Mouse (Mus musculus): ENCODE data around the gene Gm5294.

Gene Gm5294

DNA sequence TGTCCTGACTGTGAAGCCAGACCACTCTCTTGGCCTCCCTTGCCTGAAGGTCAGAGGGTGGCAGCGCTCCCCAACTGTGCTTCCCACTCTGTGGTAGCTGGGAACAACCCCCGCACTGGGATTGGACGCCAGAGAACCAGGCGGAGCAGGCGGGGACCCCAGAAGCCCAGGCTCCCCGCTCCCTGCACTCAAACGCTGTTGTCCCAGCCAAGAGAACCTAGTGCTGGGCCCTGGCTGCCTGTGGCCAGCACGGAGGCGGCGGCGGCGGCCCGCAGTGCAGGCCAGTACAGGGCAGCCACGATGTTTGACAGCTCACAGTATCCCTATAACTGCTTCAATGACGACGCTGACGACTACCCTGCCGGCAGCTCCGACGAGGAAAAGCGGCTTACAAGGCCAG is at the start of gene Gm5294:
Gene Gm5294 (plus strand): TSS at position 301 of the 400 bp plus-strand sequence.
- no peak for DNase-seq (ENCODE audit: low spot score in 2 of 2)

DNA sequence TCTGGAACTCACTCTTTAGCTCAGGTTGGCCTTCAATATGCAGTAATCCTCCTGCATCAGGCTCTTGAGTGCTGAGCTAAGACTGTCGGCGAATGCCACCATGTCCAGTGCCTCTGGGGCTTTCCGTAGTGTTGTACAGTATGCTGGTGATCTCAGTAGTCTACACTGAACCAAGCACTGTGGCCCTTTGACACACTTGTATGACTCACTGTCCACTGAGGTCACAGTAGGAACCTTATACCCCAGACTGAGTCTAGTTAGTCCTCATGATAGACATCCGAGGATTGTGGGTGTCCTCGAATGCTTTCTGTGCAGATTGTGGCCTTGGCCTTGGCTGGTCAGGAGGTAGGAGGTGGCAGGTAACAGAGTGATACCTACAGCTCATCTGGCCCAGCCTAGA is 44.8 kb upstream of the Gm5294 start:
- no peak for DNase-seq (ENCODE audit: low spot score in 2 of 2)

DNA sequence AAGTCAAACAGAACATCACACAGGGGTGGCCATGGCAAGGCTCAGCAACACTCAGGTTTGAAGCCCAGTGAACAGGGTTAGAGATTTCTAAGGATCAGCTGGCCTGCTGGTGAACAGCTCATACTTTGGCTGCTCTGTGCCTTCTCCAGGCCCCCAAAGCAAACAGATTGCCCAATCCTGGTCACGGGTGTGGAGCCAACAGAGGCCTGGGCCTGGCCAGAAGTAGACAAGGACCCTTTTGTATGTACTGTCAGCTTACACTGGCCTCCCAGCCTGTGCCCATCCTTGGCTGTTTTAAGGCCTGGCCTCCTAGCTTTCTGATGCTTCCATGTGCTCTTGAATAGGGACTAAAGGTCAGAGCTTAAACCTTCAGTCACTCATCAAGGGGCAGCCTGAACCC is 43.5 kb upstream of the Gm5294 start:
- no peak for DNase-seq (ENCODE audit: low spot score in 2 of 2)

DNA sequence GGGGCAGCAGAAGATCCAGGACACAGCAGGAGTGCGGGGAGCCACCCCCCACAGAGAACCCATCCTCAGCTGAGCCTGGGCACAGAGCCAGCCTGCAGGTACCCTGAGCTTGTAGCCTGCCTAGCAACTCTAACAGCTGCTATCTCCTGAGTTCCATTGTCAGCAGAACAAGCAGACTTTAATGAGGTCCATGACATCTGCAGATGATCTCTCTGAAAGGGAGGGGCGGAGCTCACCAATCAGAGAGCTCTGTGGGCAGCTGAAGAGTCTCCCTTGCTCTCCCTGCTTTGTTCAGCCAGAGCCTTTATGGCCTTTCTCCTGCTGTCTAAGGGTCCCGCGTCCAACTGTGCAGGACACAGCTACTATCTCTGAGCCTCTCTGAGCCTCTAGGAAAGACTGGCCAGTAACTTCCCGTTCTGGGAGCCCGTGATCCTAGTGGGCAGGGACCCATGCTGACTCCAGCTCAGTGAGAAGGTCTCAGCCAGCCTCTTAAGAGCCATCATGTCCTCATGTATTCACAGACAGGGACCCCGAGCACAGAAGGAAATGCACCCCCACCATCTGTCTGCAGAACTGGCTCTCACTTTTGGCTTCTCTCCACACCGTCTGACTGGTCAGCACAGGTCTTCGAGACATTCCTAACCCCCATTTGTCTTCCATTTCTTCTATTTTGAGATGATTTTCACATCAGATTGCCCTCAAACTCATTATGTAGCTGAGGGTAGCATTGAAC is 41.0 kb upstream of the Gm5294 start:
- DNase-seq (ENCODE audit: low spot score in 2 of 2) = no peak

DNA sequence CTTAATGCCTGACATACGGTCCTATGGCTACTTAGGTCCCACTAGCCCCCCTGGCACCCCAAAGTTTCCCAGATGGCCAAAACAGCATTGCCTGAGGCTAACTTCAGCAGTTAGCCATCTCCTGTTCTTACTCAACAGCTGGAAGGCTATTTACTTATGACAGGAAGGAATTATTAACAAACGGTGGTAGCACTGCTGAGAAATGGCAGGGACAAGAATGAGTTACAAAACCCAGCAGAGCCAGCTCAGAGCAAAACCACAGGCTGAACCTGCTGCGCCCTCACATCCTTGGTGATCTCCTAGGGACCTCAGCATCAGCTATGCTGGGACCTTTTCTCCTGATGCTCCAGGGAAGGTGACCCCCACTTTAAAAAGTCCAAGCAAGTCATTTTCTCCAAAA is 40.2 kb upstream of the Gm5294 start:
- DNase-seq (ENCODE audit: low spot score in 2 of 2) = no peak

DNA sequence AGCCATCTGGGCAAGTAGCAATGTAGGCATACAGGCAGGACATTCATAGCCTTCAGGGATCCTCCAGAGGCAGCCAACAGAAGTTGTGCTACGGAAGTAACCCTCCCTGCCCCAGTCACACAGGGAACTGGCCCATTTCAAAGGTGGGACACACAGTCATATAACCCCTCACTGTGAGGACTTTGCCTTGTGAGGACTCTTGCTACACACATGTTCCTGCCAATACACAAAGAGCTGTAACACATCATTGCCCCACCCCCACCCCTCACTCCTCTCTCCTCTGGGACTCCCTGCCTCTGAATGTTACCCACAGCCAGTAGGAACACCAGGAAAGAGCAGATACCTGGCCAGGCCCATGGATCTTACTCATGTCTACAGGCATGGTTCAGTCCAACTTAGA is 37.2 kb upstream of the Gm5294 start:
- DNase-seq (ENCODE audit: low spot score in 2 of 2) = no peak

DNA sequence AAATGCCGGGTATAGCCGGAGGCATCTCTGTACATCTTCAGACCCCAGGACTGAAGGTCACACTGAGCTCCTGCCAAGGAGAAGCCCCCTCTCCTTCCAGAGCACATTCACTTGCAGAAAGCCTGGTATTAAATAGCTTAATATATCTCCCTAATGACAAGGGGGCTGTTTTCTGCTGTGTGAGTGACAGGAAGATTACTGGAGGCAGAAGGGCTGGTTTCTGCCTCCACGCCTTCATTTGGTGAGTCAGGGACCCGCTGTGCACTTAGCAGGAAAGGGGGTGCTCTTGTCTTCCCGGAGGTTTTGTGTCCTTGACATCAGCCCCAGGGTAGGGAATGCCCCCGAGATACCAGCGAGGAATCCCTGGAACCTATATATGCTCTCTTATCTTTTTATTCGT is 36.7 kb upstream of the Gm5294 start:
- no peak for DNase-seq (ENCODE audit: low spot score in 2 of 2)

DNA sequence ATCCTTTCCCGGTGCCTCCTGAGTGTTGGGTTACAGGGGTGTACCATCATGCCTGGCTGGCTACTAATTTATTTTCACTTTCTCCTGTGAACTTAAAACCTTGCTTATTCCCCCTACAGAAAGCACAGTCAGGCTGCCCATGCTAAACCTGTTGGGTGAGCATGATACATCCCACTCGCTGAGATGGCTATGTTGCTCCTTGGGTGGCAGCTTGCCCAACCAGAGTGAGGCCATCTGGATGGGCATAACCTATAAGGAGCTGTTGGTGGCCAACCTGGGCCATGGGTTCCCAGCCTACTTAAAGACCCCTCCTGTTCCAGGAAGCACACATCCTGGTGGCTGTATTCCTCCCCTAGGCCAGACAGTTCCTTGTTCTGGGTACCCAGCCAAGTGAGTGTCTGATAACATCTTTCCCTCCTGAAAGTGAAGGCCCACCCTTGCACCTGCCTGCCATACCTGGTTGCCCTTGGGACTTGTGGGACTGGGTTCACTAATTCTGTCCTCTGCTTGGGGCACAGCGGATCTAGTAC is 33.8 kb upstream of the Gm5294 start:
- DNase-seq (ENCODE audit: low spot score in 2 of 2) = no peak

DNA sequence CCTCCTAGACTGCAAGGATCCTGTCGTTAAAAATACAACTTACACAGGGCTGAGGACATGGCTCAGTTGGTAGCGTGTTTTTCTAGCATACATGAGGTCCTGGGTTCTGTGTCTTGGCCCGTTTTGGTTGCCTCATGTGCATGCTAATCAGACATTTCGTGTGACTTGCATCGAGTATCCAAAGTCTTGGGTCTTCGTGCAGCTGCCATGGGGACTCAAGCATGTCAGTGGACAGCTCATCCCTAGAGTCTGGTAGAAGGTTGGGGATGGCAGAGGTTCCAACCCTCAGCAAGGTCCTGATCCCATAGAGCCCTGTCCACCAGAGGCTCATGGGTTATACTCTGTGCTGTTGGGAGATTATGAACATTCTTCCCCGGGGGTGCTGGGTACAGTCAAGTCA is 32.2 kb upstream of the Gm5294 start:
- DNase-seq (ENCODE audit: low spot score in 2 of 2) = no peak

DNA sequence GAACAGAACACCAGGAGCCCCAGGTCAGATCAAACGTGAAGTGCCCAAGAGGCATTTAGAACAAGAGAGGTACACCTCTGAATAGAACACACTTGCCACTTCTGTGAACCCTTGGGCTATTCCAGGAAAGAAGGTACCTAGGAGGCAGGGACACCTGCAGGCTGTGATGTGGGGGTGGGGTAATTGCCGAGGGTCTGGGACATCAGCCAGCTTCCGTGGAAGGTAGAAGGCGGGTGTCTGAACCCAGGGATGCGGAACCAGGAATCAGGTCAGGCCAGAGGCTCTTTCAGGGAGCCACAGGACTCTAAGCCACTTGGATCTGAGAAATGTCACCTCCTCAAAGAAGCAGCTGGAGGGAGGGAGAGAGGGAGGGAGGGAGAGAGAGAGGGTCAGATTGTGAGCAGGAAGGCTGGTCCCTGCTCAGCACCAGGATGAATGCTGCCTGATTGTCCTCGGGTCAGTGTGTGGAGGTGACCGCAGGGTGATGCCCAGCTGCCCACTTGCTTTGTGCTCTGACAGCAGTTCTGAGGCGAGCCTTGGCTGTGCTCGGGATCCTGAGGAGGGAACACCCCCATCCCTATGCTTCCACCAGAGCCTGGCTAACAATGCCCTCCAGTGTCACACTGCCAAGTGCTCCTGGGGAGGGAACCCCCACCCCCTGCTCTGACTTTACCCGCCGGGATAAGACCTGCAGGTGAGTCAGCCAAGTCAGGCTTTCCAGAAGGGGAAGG is 31.2 kb upstream of the Gm5294 start:
- DNase-seq (ENCODE audit: low spot score in 2 of 2) = no peak

DNA sequence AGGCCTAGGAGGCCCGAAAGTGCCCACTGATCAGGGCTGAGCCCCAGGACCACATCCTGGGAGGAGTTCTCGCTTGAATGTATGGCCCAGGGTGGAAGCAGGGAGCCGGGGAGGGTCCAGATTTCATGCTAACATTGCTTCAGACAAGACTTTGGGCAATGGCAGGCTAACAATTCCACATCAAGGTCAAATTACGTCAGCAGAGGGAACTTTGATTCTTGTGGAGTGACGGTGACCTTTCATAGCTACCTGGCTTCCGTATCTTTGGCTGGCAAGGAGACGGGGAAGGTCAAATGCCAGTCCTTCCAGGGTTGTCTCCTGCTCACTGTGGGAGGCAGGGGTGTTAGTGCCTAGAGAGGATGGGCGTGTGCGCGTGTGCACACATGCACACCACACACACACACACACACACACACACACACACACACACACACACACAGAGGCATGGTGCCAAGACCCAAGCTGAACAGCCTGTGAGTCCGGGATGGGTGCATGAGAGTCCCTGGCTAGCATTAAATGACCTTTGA is 28.9 kb upstream of the Gm5294 start:
- no peak for DNase-seq (ENCODE audit: low spot score in 2 of 2)

DNA sequence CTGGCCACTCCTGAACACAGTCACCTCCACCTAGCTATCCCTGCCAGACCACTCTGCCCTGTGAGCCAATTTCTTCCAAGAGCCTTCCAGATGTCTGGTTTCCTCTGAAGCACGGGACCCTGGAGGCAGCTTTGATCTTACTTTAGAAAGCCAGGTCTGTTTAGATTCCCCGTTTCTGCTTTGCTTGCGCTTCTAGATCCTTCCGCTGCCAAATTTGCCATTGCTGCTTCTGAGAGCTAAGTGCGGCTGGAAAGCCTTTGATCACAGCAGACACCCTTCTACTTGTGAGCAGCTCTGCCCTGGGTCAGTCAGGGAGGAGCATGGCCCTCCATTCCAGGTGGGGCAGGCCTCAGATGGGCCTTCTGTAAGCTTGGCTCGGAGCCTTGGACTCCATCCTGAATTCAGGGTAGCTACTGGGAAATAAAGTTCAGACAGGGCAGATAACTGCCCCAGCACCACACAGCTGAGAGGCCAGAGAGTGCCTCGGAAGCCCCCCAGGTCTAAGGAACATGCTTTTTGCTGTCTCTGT is 18.2 kb upstream of the Gm5294 start:
- DNase-seq (ENCODE audit: low spot score in 2 of 2) = no peak

DNA sequence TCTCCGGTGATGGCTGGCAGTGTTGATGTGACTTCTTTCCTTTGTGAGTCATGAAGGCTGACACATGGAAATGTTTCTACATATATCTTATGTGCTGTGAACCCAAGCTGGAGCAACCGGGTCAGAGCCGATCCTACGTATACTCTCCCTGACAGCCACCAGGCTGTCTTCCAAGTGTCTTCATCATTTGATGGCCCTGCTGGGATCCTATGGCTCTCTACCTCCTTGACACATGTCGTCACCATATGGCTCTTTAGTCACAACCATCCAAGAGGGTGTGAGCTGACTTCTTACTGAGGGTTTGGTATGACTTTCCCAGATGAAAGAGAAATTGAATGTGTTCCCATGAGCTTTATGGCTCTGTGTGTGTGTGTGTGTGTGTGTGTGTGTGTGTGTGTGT is 15.6 kb upstream of the Gm5294 start:
- no peak for DNase-seq (ENCODE audit: low spot score in 2 of 2)

DNA sequence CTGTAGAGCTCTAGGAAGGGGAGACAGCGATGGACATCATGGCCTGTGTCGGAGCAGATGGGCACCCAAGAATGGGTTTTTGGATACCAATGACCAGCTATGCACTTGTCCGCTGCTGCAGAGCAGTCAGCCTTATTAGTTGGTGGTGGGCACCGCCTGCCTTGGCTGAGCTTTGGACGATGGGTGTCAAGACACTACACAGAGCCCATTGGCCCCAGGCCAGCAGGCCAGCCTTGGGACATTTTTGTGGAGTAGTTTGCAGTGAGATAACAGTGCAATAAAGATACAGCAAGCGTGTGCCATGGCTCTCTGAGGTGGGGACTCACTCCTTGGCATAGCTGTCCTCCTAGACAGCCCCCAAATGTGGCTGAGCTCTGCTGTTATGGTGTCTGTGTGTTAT is 10.1 kb upstream of the Gm5294 start:
- DNase-seq (ENCODE audit: low spot score in 2 of 2) = no peak

DNA sequence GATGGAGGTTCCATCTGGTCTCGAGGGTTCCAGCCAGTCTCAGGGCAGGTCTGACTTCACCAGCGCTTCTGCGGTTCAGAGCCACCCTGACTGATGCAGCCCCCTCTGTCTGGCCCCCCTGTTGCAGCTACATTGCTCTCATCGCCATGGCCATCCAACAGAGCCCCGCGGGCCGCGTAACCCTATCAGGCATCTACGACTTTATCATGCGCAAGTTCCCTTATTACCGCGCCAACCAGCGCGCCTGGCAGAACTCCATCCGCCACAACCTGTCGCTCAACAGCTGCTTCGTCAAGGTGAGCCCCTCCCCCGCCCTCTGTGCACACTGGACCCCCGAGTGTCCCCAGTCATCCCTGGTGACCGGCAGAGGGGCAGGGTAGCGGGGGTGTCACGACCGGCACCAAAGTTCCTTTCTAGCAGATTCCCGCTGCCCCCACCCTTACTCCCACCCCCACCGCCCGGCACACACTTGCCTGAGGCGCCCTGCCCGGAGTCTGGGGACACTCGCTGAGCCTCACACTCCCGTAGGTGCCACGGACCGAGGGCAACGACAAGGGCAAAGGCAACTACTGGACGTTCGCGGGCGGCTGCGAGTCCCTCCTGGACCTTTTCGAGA is 945 bp downstream of the Gm5294 start:
- DNase-seq (ENCODE audit: low spot score in 2 of 2) = no peak

DNA sequence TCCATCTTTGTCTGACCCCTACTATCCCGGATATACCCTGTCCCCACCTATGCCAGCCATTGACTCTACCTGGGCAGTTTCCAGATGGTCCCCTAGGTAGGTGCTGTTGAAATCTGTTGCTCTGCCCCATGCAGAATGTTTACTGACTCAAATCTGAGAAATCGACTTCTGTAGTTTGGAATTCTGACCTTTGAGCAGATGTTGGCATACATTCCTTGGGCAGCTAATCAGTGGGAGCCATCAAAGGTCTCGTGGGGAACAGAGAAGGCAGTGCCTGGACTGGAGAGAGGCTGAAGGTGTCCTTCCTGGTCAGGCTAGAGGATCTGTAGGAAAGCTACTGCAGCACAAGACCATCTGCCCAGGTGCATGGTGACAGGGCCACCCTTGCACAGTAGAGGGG is 5.2 kb downstream of the Gm5294 start:
- no peak for DNase-seq (ENCODE audit: low spot score in 2 of 2)

DNA sequence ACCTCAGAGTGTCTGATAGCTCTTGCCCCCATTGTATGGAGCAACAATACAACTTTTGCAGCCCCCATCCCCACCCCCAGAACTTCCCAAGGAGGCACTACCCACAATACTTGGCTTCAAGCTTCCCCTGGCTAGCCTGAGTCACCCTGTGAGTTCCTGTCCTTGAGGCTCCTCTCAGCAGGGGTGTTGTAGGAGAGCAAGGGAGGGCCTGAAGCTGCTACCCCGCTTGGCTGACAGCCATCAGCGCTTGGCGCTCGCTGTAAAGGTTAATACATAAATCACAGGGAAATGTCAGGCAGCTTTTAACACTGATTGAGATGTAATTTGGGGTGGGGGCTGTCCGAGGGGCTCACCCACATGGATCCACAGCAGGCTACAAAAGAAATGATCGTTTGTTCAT is 13.5 kb downstream of the Gm5294 start:
- DNase-seq (ENCODE audit: low spot score in 2 of 2) = no peak

DNA sequence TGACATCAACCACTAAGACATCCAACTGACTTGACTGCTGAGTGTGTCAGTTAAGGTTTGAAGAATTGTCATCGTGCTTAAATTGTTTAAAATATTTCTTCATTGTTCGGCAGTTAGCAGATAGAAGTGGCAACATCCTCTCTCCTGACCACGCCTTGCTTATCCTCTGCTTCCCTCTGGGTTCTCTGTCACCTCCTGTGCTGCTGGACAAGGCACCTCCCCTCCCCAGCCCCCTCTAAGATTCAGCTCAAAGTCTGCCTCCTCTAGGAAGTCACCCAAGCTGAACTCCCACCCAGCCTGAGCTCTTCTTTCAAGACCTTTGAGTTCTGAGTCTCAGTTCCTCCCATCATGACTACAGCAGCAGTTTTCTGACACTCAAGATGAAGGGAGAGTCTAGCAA is 15.0 kb downstream of the Gm5294 start:
- DNase-seq (ENCODE audit: low spot score in 2 of 2) = no peak

DNA sequence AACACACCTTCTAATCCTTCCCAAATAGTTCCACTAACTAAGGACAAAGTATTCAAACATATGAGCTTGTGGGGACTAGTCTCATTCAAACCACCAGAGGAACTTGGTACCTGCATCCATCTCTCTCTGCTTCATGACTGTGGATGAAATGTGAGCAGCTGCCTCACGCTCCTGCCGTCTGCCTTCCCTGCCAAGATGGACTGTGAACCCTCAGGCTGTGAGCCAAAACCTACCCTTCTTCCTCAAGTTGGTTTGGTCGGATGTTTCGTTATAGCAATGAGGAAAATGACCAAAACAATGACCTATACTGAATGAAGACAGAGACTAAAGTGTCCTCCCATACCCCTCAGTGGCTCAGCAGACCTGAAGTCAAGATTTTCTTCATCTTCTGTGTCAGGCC is 21.1 kb downstream of the Gm5294 start:
- DNase-seq (ENCODE audit: low spot score in 2 of 2) = no peak

DNA sequence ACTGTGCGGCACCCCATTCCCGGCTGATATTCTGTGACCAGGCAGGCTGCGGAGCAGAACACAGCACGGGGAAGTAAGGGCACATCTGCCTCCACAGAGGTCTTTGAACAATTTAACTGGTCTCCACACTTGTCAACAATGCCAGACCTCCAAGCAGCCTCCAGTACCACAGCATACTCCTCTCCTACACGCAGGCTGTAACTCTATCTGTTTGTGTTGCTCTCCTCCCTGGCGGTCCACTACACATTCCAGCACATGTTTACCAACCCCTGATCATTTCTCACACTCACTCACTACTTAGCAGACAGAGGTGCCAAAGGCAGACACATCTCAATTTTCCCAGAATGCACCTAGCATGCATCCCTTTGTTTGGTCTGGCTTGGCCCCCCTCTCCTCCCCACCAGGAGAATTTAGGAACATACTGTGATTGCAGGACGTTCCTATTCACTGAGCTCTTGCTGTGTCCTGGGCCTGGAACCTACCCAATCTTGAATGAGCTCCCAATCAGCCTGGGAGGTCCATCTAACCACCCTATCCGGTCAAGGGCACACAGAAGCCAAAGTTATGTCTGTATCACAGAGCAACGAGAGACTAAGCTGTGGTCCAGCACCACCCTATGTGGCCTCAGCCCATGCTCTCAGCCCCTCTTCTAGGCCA is 23.4 kb downstream of the Gm5294 start:
- no peak for DNase-seq (ENCODE audit: low spot score in 2 of 2)

DNA sequence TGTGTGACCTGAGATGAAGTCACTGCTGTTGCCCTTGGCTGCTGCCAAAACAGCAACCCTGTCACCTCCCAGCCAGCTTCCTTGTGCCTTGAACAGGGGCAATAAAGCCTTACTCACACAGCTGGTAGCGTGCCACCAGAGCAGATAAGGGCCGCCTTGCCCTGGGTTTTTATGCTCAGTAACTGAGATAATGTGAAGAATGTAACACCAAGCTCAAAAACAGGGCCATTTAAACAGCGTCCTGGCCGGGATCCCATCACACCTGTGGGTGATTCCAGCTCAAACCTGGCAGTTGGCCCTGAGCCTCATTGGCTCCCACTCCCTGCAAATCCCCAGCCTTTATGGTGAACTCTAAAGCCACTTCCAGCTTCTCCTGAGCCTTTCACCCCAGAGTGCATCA is 26.6 kb downstream of the Gm5294 start:
- no peak for DNase-seq (ENCODE audit: low spot score in 2 of 2)

DNA sequence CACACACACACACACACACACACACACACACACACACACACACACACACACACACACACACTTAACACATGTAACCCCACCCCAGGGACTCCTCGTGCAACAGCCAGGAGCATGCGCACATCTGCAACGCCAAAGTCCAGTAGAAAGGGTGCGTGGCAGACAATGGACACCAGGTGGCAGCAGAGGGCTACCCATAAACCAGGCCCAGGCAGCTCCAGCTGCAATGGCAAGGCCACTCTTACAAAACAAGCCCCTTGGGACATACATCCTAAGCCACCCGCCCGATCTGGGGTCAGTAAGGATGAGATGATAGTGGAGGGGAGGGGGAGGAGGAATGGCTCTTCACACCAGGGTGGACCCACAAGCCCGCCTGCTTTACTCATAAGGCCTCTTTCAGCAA is 28.2 kb downstream of the Gm5294 start:
- DNase-seq (ENCODE audit: low spot score in 2 of 2) = peak; percentile 75 to 84
